Mouse (Mus musculus) ES-E14 (cell line): Measurements from ENCODE around the gene Nfkb1. TPM values are rescaled to one million over a fixed set of nuclear protein-coding genes. Genes with fewer than 3 reads are reported as not detected.

ENCODE experiments used
- DNase-seq: peaks from one replicate; pipeline ENCODE4 v3.0.0-alpha.2; 2013; ENCODE audit warnings: low read depth, low spot score
- H3K27ac ChIP-seq: 2 replicates; pipeline ENCODE4 v1.5.1; 2012; ENCODE audit warnings: low read depth, mild to moderate bottlenecking, low read length, moderate library complexity, mixed read lengths; ENCODE audit not compliant: poor library complexity, insufficient read depth, severe bottlenecking
- H3K36me3 ChIP-seq: 2 replicates; pipeline ENCODE4 v1.6.1; 2012; ENCODE audit warnings: mild to moderate bottlenecking, low read length, moderate library complexity, mixed read lengths; ENCODE audit not compliant: control insufficient read depth, poor library complexity, insufficient read depth, severe bottlenecking
- H3K4me1 ChIP-seq, 2 experiments: fragments of 150-350 bp in 1 of 2; sonication (generic) in 1 of 2; 2 replicates each; pipeline ENCODE4 v1.6.1; 2012; ENCODE audit warnings: low read length in 2 of 2, mild to moderate bottlenecking in 1 of 2, mixed read lengths in 1 of 2; ENCODE audit not compliant: control insufficient read depth in 2 of 2, insufficient read depth in 2 of 2, poor library complexity in 1 of 2
- H3K4me3 ChIP-seq, 2 experiments: fragments of 150-350 bp in 1 of 2; sonication (generic) in 1 of 2; 2 replicates each; pipeline ENCODE4 v1.5.1; 2012; ENCODE audit warnings: low read length in 2 of 2, low read depth in 1 of 2, mild to moderate bottlenecking in 1 of 2, mixed read lengths in 1 of 2; ENCODE audit not compliant: insufficient read depth in 1 of 2, poor library complexity in 1 of 2, severe bottlenecking in 1 of 2
- H3K9ac ChIP-seq: 2 replicates; pipeline ENCODE4 v1.6.1; 2012; ENCODE audit warnings: low read depth, mild to moderate bottlenecking, low read length, mixed read lengths; ENCODE audit not compliant: poor library complexity, insufficient read depth, severe bottlenecking
- H3K9me3 ChIP-seq: fragments of 150-350 bp; sonication (generic); 2 replicates; pipeline ENCODE4 v1.6.1; 2012; ENCODE audit warnings: low read depth, mild to moderate bottlenecking, low read length; ENCODE audit not compliant: control insufficient read depth, insufficient read depth
- CHD2 ChIP-seq: IDR thresholded peaks from 2 replicates; pipeline ENCODE4 v1.6.1; 2014; ENCODE audit warnings: mild to moderate bottlenecking, low read depth, low read length, inconsistent platforms
- HCFC1 ChIP-seq: IDR thresholded peaks from 2 replicates; pipeline ENCODE4 v1.6.1; 2012; ENCODE audit warnings: low read length, inconsistent platforms, borderline replicate concordance; ENCODE audit not compliant: insufficient read depth
- MAFK ChIP-seq: IDR thresholded peaks from 2 replicates; pipeline ENCODE4 v1.6.1; 2014; ENCODE audit warnings: mild to moderate bottlenecking, low read depth, low read length, inconsistent platforms; ENCODE audit not compliant: insufficient read depth
- ZC3H11A ChIP-seq: IDR thresholded peaks from 2 replicates; pipeline ENCODE4 v1.6.1; 2012; ENCODE audit warnings: low read depth, mild to moderate bottlenecking, inconsistent platforms, low read length, borderline replicate concordance
- ZNF384 ChIP-seq: IDR thresholded peaks from 2 replicates; pipeline ENCODE4 v1.6.1; 2012; ENCODE audit warnings: low read depth, low read length, inconsistent platforms
- in situ Hi-C, 2 experiments: fragments of 600-800 bp; cut with MboI; formaldehyde crosslinking; loops; one replicate each; pipeline ENCODE4 v1.15.1; 2025; ENCODE audit warnings: low sequenced_read_pairs in 2 of 2, inconsistent platforms in 1 of 2; ENCODE audit not compliant: unreplicated experiment in 2 of 2
- total RNA-seq: library from RNA; depleted of rRNA; stranded (reverse); fragments of 300-350 nt; gene quantifications from 2 replicates; pipeline ENCODE4 v1.2.3, GENCODE M21; 2012

Gene Nfkb1
- total RNA-seq, 1 experiment, result 35.0 TPM

DNA sequence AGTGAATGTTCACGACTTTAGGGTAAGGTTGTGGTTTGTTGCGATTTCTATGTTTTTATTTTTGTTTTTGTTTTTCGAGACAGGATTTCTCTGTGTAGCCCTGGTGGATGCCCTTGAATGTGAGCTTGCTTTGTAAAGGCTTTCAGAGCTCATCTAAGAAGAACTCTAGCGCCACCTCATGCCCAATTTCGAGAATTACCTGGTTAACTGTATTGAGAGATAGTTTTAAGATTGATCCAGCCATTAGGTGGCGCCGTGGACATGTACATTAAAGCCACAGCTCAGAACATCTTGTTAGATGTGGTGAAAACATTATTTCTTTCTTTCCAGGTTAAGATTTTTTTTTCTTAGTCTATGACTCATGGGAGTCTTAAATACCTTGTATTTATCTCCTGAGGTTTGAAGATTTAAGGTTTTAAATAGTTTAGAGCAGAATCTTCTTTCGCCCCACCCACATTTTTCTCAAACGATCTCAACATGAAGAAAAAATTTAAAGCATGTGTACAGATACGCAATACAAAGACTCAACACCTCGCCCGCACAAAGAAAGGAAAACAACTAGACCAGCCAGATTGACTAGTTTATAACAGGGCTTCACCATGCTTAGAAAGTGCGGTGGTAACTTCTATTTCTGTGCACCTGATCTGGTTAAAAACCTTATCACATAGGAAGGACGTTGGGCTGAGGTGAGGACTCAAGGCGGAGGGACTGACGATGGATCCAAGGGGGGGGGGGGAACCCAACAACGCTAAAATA is 40.1 kb upstream of the Nfkb1 start:
- in situ Hi-C loops, result loop anchor here (10.0 to 25.0 kb wide), 3 partner anchors 327 to 447 kb away; partner anchors contain the start of gene Bdh2 (in 2 of the 2)

DNA sequence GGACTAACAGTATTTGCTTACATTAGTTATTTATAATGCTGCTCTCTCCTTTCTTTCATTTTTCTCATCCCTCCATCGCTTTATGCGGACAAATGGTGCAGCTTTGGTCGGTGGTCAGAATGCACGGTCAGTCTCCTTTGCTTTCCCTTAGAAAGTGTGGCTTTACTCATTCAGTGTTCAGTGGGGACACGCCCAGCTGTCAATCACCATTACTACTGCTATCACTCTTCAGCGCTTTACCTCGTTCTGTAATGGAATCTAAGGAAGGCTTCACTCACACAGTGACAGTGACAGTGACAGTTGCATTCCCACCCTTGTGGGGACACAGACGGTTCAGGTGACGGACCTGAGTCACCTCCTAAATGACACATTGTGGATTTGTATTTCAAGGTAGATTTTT is 39.4 kb upstream of the Nfkb1 start:
- Histone ChIP-seq H3K4me3 (no peak overlapping the region), H3K36me3 (no peaks in the 10 kb centered on the region), H3K9ac (no peak overlapping the region), H3K27ac (no peak overlapping the region), H3K9me3 (no peaks in the 10 kb centered on the region), H3K4me1 (peaks cover 0 to 6% of the 10 kb centered on the region in 2 experiments; a peak in 1 of 4 replicates)
- in situ Hi-C loops, result loop anchor here (10.0 to 25.0 kb wide), 3 partner anchors 326 to 446 kb away; partner anchors contain the start of gene Bdh2 (in 2 of the 2)
- TF ChIP-seq ZC3H11A (no peak), HCFC1 (no peak), CHD2 (no peak), MAFK (no peak), ZNF384 (no peak)
- no peak for DNase-seq

More for the DNA sequence above, 40.1 kb upstream of the Nfkb1 start:
- Histone ChIP-seq H3K36me3 (no peaks in the 10 kb centered on the region), H3K4me3 (no peak overlapping the region), H3K9ac (no peak overlapping the region), H3K4me1 (peaks cover 0 to 3% of the 10 kb centered on the region in 2 experiments; a peak in 1 of 4 replicates), H3K27ac (no peak overlapping the region), H3K9me3 (no peaks in the 10 kb centered on the region)
- DNase-seq, result peak; percentile 97
- no peak for TF ChIP-seq MAFK
- peak; percentile 99 for TF ChIP-seq ZC3H11A

DNA sequence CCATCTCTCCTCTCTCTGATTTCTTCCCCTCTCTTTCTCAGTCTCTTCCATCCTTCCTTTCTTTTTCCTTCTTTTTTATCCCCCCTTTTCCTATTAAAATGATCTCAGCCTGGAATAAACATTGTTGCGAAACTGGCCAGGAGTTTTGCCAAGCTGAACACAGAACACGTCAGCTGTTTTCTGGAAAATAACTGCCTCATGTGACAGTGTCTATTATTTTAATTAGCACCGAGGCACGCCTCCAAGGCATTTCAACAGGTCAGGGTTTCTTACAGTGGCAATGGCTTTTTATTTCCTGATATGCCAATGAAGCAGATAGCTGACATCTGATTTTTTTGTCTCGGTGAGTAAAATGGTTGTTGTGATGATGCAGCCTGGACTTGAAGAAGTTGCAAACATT is 38.2 kb upstream of the Nfkb1 start:
- Histone ChIP-seq H3K9me3 (no peaks in the 10 kb centered on the region), H3K36me3 (no peaks in the 10 kb centered on the region), H3K27ac (no peak overlapping the region), H3K4me1 (peaks cover 0 to 6% of the 10 kb centered on the region in 2 experiments; a peak in 1 of 4 replicates), H3K9ac (no peak overlapping the region), H3K4me3 (no peak overlapping the region)
- no peak for TF ChIP-seq ZNF384
- no peak for TF ChIP-seq HCFC1
- no peak for TF ChIP-seq CHD2
- TF ChIP-seq MAFK, result no peak
- no peak for DNase-seq
- in situ Hi-C loops, result loop anchor here in 1 of 2 experiments (25.0 kb wide), 1 partner anchor 442 kb away; the partner anchor contains the start of gene Bdh2

DNA sequence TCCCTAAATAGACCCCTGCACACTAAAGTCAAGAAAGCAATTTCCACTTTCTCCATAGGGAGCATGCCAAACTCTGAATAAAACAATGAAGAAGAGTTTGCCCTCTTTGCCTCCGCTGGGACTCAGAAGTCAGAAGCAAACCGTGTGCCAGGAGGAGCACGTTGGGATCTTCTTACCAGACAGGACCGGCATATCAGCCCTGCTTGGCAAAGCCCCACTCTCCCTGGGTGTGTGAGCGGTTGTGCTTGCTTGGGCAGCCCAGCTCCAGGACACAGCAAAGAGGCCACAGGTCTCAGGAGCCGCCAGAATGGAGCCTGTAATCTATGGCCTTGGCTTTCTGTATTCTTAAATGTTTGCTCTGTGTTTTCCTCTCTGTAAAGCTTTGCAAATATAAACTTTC is 37.6 kb upstream of the Nfkb1 start:
- no peak for DNase-seq
- Histone ChIP-seq H3K9me3 (no peaks in the 10 kb centered on the region), H3K27ac (no peak overlapping the region), H3K36me3 (no peaks in the 10 kb centered on the region), H3K9ac (0 out of 2 replicates have a peak overlapping the region, but pooled peaks have one; percentile 26), H3K4me1 (peaks cover 0 to 6% of the 10 kb centered on the region in 2 experiments; a peak in 1 of 4 replicates), H3K4me3 (no peak overlapping the region)
- TF ChIP-seq ZNF384, result no peak
- TF ChIP-seq CHD2, result no peak
- no peak for TF ChIP-seq ZC3H11A
- TF ChIP-seq HCFC1, result no peak
- no peak for TF ChIP-seq MAFK
- in situ Hi-C loops, result loop anchor here in 1 of 2 experiments (25.0 kb wide), 1 partner anchor 442 kb away; the partner anchor contains the start of gene Bdh2
